Mouse (Mus musculus) urinary bladder, postnatal 36 days (tissue): ENCODE results near the gene Pde4d.

ENCODE experiments used
- DNase-seq, 2 experiments: peaks; one replicate each; pipeline ENCODE4 v3.0.0; 2022; ENCODE audit warnings: low spot score in 2 of 2, mixed read lengths in 1 of 2

Pde4d gene

DNA sequence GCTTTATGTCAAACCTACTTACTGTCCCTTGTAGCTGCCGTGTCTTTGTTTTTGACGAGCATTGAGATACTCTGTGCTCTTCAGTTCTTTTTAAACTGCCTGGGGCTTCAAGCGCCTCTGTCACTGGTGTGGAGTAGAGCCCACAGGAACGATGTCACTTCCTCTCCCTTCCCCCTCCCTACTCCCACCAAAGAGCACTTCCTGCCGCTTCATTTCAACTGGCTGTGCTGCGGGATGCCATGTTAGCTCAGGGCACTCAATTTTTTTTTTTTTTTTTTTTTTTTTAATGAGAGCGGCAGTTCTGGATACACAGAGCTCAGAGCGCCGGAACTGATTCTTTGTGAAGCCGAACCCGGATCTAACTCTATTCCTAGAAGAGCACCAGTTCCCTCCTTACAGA is 789.5 kb downstream of the Pde4d start:
- no peak for DNase-seq

DNA sequence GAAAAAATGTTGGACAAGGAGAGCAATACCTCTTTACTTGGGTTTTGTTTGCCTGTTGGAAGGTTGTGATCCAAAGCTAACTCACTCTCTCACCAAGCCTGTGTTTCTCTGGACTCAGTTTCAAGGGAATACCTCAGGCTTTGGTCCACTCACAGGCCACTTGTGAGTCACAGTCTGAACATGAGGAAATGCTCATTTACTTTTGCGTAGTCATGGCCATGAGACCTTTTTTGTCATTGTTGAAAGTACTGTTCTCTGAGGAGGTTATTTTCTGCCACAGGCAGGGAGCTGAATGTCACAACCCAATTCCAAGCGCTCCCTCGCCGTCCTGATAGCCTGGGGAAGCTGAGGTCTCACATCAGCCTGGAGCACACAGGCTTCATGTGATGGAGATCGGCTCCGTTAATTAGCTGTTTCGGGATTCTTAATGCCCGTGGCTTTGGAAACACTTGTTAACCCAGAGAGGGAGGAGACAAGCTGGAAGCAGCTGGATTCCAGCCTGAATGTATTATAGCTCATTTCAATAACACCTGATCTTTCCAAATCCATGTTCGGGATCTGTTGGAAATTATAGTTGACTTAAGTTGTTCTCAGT is 792.8 kb downstream of the Pde4d start:
- DNase-seq: no peak

- peak in 1 of 2 experiments; percentile 11 for DNase-seq
These were observed 793.4 kb downstream of the Pde4d start for GRCm38 (mm10) chr13:109243160-109243559.

DNA sequence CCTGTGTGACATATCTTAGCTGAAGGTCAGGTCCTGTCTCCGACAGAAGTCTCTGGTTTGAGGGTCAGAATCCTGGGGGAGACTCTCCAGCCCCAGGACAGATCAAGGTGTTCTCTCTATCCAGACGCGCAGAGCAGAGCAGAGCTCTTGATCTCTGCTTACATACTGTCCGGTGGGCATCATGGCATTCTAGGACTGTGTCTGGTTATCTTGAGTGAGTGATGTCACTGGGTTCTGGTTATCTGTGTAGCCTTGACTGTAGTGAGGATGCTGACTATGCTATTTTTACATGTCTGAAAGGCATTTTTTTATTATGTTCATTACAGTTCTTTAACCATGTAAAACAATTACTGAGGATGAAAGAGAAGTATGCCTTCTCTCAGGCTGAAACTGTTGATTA is 797.3 kb downstream of the Pde4d start:
- no peak for DNase-seq

GRCm38 (mm10) chr13:109249315-109249714 is 799.6 kb downstream of the Pde4d start:
- no peak for DNase-seq

- no peak for DNase-seq
These were observed 805.9 kb downstream of the Pde4d start for GRCm38 (mm10) chr13:109255634-109256033.

- peak; percentile 52 to 53 for DNase-seq
These were observed 810.6 kb downstream of the Pde4d start for GRCm38 (mm10) chr13:109260220-109260795.

- no peak for DNase-seq
These were observed 811.2 kb downstream of the Pde4d start for GRCm38 (mm10) chr13:109260796-109261516.

- no peak for DNase-seq
These were observed 812.0 kb downstream of the Pde4d start for GRCm38 (mm10) chr13:109261642-109262220.

GRCm38 (mm10) chr13:109262501-109262900 is 812.8 kb downstream of the Pde4d start:
- DNase-seq: no peak

- no peak for DNase-seq
These were observed 814.1 kb downstream of the Pde4d start for GRCm38 (mm10) chr13:109263833-109264232.

- DNase-seq: no peak
These were observed 818.5 kb downstream of the Pde4d start for GRCm38 (mm10) chr13:109268253-109268652.

GRCm38 (mm10) chr13:109268659-109269322 is 819.0 kb downstream of the Pde4d start:
- DNase-seq: no peak

- DNase-seq: no peak
These were observed 825.1 kb downstream of the Pde4d start for GRCm38 (mm10) chr13:109274869-109275268.

DNA sequence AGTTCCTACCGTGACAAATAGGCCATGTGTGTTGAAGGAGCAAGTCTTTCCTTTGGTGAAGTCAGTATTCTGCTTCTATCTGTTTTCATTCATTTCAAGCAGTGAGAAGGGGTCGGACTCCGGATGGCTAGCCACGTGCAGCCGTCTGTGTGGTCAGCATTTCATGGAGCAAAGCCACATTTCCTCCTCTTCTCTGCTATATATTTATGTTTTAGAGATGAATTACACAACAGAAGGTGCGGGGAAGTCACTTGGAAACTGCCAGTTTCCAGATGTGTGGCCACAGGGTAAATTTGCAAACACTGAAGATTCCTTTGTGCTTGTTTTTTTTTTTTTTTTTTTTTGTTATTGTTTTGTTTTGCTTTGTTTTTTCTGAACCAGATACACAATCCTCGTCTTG is 828.0 kb downstream of the Pde4d start:
- DNase-seq: no peak

DNA sequence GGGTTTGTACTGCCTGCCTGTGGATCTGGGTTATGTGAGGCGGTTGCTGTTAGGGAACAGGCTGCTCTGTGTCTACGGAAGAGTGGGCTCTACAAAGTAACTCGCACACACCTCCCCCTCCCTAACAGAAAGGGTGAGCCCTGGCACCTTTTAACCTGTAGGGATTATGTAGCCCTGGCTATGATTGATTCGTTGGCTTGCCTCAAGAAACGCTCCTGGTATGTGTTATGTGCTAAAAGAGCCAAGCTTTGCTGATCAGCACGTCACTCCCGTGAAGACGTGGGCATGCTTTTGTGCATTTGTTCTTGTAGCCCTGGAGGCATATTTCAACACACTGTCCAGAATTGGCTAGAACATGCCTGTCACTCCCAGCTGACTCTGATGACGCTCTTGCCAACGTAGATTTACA is 828.8 kb downstream of the Pde4d start:
- peak in 1 of 2 experiments; percentile 9 for DNase-seq

- DNase-seq: no peak
These were observed 829.5 kb downstream of the Pde4d start for GRCm38 (mm10) chr13:109279211-109279610.

DNA sequence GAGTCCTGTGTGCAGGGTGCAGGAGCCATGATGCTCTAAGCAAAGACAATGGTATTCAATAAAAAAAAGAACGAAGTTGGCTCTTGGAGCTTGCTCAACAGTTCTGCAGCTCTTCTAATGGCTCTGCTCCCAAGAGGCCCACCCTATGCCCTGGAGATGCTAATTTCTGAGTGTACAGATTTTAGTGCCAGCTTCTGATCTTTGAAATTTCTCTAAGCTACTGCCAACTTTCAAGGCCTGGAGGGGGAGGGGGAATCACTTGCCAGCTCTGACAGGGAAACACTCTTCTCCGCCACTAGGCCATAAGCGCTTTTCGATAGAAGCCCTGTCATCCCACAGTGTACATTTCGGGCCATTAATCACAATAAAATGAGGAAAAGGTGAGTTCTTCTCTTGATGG is 830.7 kb downstream of the Pde4d start:
- peak in 1 of 2 experiments; percentile 15 for DNase-seq

- DNase-seq: no peak
These were observed 837.7 kb downstream of the Pde4d start for GRCm38 (mm10) chr13:109287465-109287864.

GRCm38 (mm10) chr13:109290922-109291321 is 841.2 kb downstream of the Pde4d start:
- no peak for DNase-seq

DNA sequence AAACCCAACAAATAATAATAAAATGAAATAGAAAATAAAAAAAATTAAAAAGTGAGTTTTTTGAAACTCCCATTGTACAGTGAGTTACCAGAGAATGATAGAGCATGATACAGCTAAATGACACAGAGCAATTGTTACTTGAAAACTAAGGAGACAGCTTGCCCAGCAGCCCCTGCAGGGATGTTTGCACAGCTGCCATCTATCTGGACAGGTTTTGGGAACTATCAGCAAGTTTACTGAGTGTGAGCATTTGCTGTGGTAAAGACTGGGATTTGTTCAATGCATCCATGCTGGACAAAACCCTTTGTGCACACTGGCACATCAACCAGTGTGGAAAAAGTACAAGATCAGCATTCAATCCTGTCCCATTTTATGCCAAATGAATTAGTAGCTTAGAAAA is 843.3 kb downstream of the Pde4d start:
- no peak for DNase-seq

GRCm38 (mm10) chr13:109296347-109297037 is 846.7 kb downstream of the Pde4d start:
- DNase-seq: no peak
